In the genomic region with DNA sequence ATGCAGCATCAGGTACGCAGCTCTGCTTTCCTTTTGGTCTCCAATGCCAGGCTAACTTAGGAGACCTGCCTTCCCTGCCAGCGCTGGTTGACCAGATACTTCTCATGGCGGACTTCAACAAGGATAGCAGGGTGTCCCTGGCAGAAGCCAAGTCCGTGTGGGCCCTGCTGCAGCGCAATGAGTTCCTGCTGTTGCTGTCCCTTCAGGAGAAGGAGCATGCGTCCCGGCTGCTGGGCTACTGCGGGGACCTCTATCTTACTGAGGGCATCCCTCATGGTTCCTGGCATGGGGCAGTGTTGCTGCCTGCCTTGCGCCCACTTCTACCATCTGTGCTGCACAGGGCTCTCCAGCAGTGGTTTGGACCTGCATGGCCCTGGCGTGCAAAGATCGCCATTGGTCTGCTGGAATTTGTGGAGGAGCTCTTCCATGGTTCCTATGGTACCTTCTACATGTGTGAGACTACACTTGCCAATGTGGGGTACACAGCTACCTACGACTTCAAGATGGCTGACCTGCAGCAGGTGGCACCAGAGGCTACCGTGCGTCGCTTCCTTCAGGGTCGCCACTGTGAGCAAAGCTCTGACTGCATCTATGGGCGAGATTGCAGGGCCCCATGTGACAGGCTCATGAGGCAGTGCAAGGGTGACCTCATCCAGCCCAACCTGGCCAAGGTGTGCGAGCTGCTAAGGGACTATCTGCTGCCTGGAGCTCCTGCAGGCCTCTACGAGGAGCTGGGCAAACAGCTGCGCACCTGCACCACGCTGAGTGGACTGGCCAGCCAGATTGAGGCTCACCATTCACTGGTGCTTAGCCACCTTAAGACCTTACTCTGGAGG, we compare ENCODE assay signal across 17 mouse cellular contexts. TPM values are rescaled to one million over a fixed set of nuclear protein-coding genes. Genes with fewer than 3 reads are reported as not detected.
DNase-seq lines count a peak whose midpoint lies in the region; ATAC-seq lines count a peak whose summit lies in the region.
"Had no signal": no experiment of that assay in that cellular context is flagged by ENCODE, and none has a peak within 500 bp of the region (broad histone marks: within the 10 kb centered on the region; RNA-seq: fewer than 3 reads in every experiment).

No protein-coding gene starts in this region.

- peaks cover 46% of the 10 kb centered on the region for H3K36me3 ChIP-seq in heart, embryonic 12.5 days
- peaks cover 42% of the 10 kb centered on the region for H3K36me3 ChIP-seq in neural tube, embryonic 15.5 days
- peaks cover 60% of the 10 kb centered on the region for H3K36me3 ChIP-seq in embryonic facial prominence, embryonic 13.5 days

- H3K4me2 ChIP-seq in heart, embryonic 12.5 days, result no peak overlapping the region
- H3K4me2 ChIP-seq in neural tube, embryonic 15.5 days, result no peak overlapping the region
- no peak overlapping the region for H3K4me2 ChIP-seq in embryonic facial prominence, embryonic 13.5 days
- H3K4me2 ChIP-seq: neural tube, embryonic 13.5 days had no signal

- no peak for ATAC-seq in heart, embryonic 12.5 days (ENCODE audit: insufficient number of reproducible peaks, low FRiP score)
- ATAC-seq in neural tube, embryonic 15.5 days (ENCODE audit: low FRiP score), result no peak
- ATAC-seq in embryonic facial prominence, embryonic 13.5 days (ENCODE audit: insufficient number of reproducible peaks, insufficient read depth, low FRiP score, low TSS enrichment, low read depth), result no peak
- no peak for ATAC-seq in activated CD4-positive, CD25-positive, alpha-beta regulatory T cell, adult 4 months
- ATAC-seq: hindbrain, postnatal 0 days had no signal

- intact Hi-C loops in heart, postnatal 36 days (cut with DNase I), result loop anchor here (5.0 kb wide), 1 partner anchor 188 kb away; the partner anchor contains the start of gene Sec16a

- no peaks in the 10 kb centered on the region for H3K27me3 ChIP-seq in heart, embryonic 12.5 days (replicated peaks)
- H3K27me3 ChIP-seq in neural tube, embryonic 15.5 days (replicated peaks), result no peaks in the 10 kb centered on the region
- H3K27me3 ChIP-seq in embryonic facial prominence, embryonic 13.5 days, result no peaks in the 10 kb centered on the region
- H3K27me3 ChIP-seq: neural tube, embryonic 13.5 days had no signal

- no peaks in the 10 kb centered on the region for H3K9me3 ChIP-seq in heart, embryonic 12.5 days (replicated peaks)
- H3K9me3 ChIP-seq in neural tube, embryonic 15.5 days (replicated peaks), result no peaks in the 10 kb centered on the region
- no peaks in the 10 kb centered on the region for H3K9me3 ChIP-seq in embryonic facial prominence, embryonic 13.5 days
- H3K9me3 ChIP-seq: neural tube, embryonic 13.5 days had no signal

- no peak overlapping the region for H3K9ac ChIP-seq in heart, embryonic 12.5 days
- H3K9ac ChIP-seq in neural tube, embryonic 15.5 days (replicated peaks), result no peak overlapping the region
- peak overlapping the region; percentile 4; the same call in 1 of the 2 replicates for H3K9ac ChIP-seq in embryonic facial prominence, embryonic 13.5 days

- 71% methylated on average over 21 of the region's 21 CpGs for whole genome bisulfite sequencing in heart, embryonic 12.5 days
- 82% methylated on average over 21 of the region's 21 CpGs for WGBS in neural tube, embryonic 15.5 days
- 70% methylated on average over 21 of the region's 21 CpGs for WGBS in embryonic facial prominence, embryonic 13.5 days

- peak; percentile 89 for DNase-seq in heart, adult 11 months
- peak; percentile 38 for DNase-seq in neural tube, embryonic 10.5 days (ENCODE audit: extremely low spot score, low spot score)
- DNase-seq in spleen, postnatal 36 days (ENCODE audit: low spot score in 2 of 2), result no peak
- no peak for DNase-seq in heart, postnatal 36 days
- DNase-seq: gastrocnemius, adult 2 months; kidney, postnatal 14 days; lung, adult 2 months had no signal

- H3K27ac ChIP-seq in heart, embryonic 12.5 days (ENCODE audit: poor library complexity, severe bottlenecking), result no peak overlapping the region
- H3K27ac ChIP-seq in neural tube, embryonic 15.5 days (replicated peaks), result no peak overlapping the region
- H3K27ac ChIP-seq in embryonic facial prominence, embryonic 13.5 days, result no peak overlapping the region
- H3K27ac ChIP-seq: gastrocnemius, adult 2 months; hindbrain, postnatal 0 days had no signal

- no peak overlapping the region for H3K4me3 ChIP-seq in heart, embryonic 12.5 days
- H3K4me3 ChIP-seq in neural tube, embryonic 15.5 days (replicated peaks), result no peak overlapping the region
- H3K4me3 ChIP-seq in embryonic facial prominence, embryonic 13.5 days, result no peak overlapping the region
- H3K4me3 ChIP-seq: gastrocnemius, adult 2 months; neural tube, embryonic 13.5 days had no signal

- peaks cover 30% of the 10 kb centered on the region for H3K4me1 ChIP-seq in heart, embryonic 12.5 days (replicated peaks)
- peaks cover 82% of the 10 kb centered on the region for H3K4me1 ChIP-seq in neural tube, embryonic 15.5 days
- H3K4me1 ChIP-seq in embryonic facial prominence, embryonic 13.5 days, result peaks cover 29% of the 10 kb centered on the region

RNA-seq across cellular contexts. Expression of gene Fam69b, which starts 7.5 kb away (rescaled TPM):
- polyA plus RNA-seq in heart, embryonic 12.5 days (2016; fragmentation: Nextera tagmentation; extraction: Ambion mirVana), result 16.4 and 17.3 TPM in 2 replicates
- polyA plus RNA-seq in neural tube, embryonic 15.5 days (2015; fragmentation: Nextera tagmentation; extraction: Ambion mirVana), result 121 and 145 TPM in 2 replicates
- polyA plus RNA-seq in embryonic facial prominence, embryonic 13.5 days (2015; fragmentation: Nextera tagmentation; extraction: Ambion mirVana), result 65.6 and 66.6 TPM in 2 replicates
- polyA plus RNA-seq in activated CD4-positive, CD25-positive, alpha-beta regulatory T cell, adult 4 months (2017; shearing (Covaris generic)), result 1 to 10 TPM in 1 of 2 experiments, under 1 TPM in 1; 0.90 to 2.1 TPM
- 10 to 100 TPM; 26.4 to 28.3 TPM for total RNA-seq in heart, postnatal 36 days (2021)

RNA-seq across cellular contexts. Expression of gene Agpat2, which starts 31.5 kb away (rescaled TPM):
- 18.4 and 23.2 TPM in 2 replicates for polyA plus RNA-seq in heart, embryonic 12.5 days (2016; fragmentation: Nextera tagmentation; extraction: Ambion mirVana)
- polyA plus RNA-seq in neural tube, embryonic 15.5 days (2015; fragmentation: Nextera tagmentation; extraction: Ambion mirVana), result 5.5 and 13.6 TPM in 2 replicates
- 23.4 and 25.2 TPM in 2 replicates for polyA plus RNA-seq in embryonic facial prominence, embryonic 13.5 days (2015; fragmentation: Nextera tagmentation; extraction: Ambion mirVana)
- polyA plus RNA-seq in activated CD4-positive, CD25-positive, alpha-beta regulatory T cell, adult 4 months (2017; shearing (Covaris generic)), result 10 to 100 TPM in 1 of 2 experiments, 1 to 10 TPM in 1; 8.2 to 11.0 TPM
- total RNA-seq in heart, postnatal 36 days (2021), result 10 to 100 TPM; 69.1 to 71.6 TPM

RNA-seq across cellular contexts. Expression of gene Lcn4, which starts 35.4 kb away (rescaled TPM):
- polyA plus RNA-seq in heart, embryonic 12.5 days (2016; fragmentation: Nextera tagmentation; extraction: Ambion mirVana), result not detected in 2 replicates
- polyA plus RNA-seq in neural tube, embryonic 15.5 days (2015; fragmentation: Nextera tagmentation; extraction: Ambion mirVana), result not detected in 2 replicates
- not detected in 2 replicates for polyA plus RNA-seq in embryonic facial prominence, embryonic 13.5 days (2015; fragmentation: Nextera tagmentation; extraction: Ambion mirVana)
- polyA plus RNA-seq in activated CD4-positive, CD25-positive, alpha-beta regulatory T cell, adult 4 months (2017; shearing (Covaris generic)), result under 1 TPM; 0.89 to 0.96 TPM
- not detected for total RNA-seq in heart, postnatal 36 days (2021)
- total RNA-seq: gastrocnemius, adult 2 months; hindbrain, postnatal 0 days; left cerebral cortex, adult 18-20 months had no signal
- polyA plus RNA-seq: brain, embryonic 14.5 days; heart, embryonic 14.5 days; hindbrain, postnatal 0 days; lung, adult 2 months; neural tube, embryonic 13.5 days had no signal

RNA-seq across cellular contexts. Expression of gene Gm20532, which starts 49.3 kb away (rescaled TPM):
- polyA plus RNA-seq in heart, embryonic 12.5 days (2016; fragmentation: Nextera tagmentation; extraction: Ambion mirVana), result 0.28 TPM in 1 of 2 replicates, not detected in the other
- polyA plus RNA-seq in neural tube, embryonic 15.5 days (2015; fragmentation: Nextera tagmentation; extraction: Ambion mirVana), result not detected in 2 replicates
- polyA plus RNA-seq in embryonic facial prominence, embryonic 13.5 days (2015; fragmentation: Nextera tagmentation; extraction: Ambion mirVana), result not detected in 2 replicates
- polyA plus RNA-seq in activated CD4-positive, CD25-positive, alpha-beta regulatory T cell, adult 4 months (2017; shearing (Covaris generic)), result not detected
- total RNA-seq in heart, postnatal 36 days (2021), result not detected
- total RNA-seq: gastrocnemius, adult 2 months; hindbrain, postnatal 0 days; left cerebral cortex, adult 18-20 months had no signal
- polyA plus RNA-seq: brain, embryonic 14.5 days; heart, embryonic 14.5 days; hindbrain, postnatal 0 days; lung, adult 2 months; neural tube, embryonic 13.5 days; thymus, postnatal 0 days had no signal

RNA-seq across cellular contexts. Expression of gene Egfl7, which starts 55.9 kb away (rescaled TPM):
- polyA plus RNA-seq in heart, embryonic 12.5 days (2016; fragmentation: Nextera tagmentation; extraction: Ambion mirVana), result 139 and 146 TPM in 2 replicates
- polyA plus RNA-seq in neural tube, embryonic 15.5 days (2015; fragmentation: Nextera tagmentation; extraction: Ambion mirVana), result 76.5 and 94.1 TPM in 2 replicates
- polyA plus RNA-seq in embryonic facial prominence, embryonic 13.5 days (2015; fragmentation: Nextera tagmentation; extraction: Ambion mirVana), result 88.5 and 92.7 TPM in 2 replicates
- polyA plus RNA-seq in activated CD4-positive, CD25-positive, alpha-beta regulatory T cell, adult 4 months (2017; shearing (Covaris generic)), result 1 to 10 TPM in 1 of 2 experiments, under 1 TPM in 1; 0.95 to 1.3 TPM
- total RNA-seq in heart, postnatal 36 days (2021), result 100 to 1,000 TPM; 146 to 183 TPM

Comparison
In these comparisons a context has a peak if more than half of its experiments do, and no peak if none do; other contexts are left out.
1. DNase-seq: peak in heart, adult 11 months (single experiment) and neural tube, embryonic 10.5 days (single experiment); none in spleen, postnatal 36 days (0 of 2) and heart, postnatal 36 days (0 of 2).